Mouse (Mus musculus): ENCODE measurements at regions not wholly inside any gene's neighbourhood (a gene's known extent, or its start where the extent isn't known, plus 50 kb on each side); places are given as distances from the start of the nearest gene placed in this dataset.

- 79% methylated on average over 1 of the region's 1 CpGs for WGBS
- H3K9me3 ChIP-seq (replicated peaks) = no peaks in the 10 kb centered on the region
- ATAC-seq (ENCODE audit: low FRiP score) = no peak
- no peaks in the 10 kb centered on the region for H3K36me3 ChIP-seq
- no peak overlapping the region for H3K4me3 ChIP-seq (replicated peaks)
- H3K27ac ChIP-seq (replicated peaks) = no peak overlapping the region
- no peaks in the 10 kb centered on the region for H3K4me1 ChIP-seq
- H3K4me2 ChIP-seq = no peak overlapping the region
- H3K27me3 ChIP-seq (replicated peaks) = no peaks in the 10 kb centered on the region
- H3K9ac ChIP-seq (replicated peaks) = no peak overlapping the region
Measured at GRCm38 (mm10) chr4:55823583-55823982, 291.3 kb upstream of the Klf4 start.

DNA sequence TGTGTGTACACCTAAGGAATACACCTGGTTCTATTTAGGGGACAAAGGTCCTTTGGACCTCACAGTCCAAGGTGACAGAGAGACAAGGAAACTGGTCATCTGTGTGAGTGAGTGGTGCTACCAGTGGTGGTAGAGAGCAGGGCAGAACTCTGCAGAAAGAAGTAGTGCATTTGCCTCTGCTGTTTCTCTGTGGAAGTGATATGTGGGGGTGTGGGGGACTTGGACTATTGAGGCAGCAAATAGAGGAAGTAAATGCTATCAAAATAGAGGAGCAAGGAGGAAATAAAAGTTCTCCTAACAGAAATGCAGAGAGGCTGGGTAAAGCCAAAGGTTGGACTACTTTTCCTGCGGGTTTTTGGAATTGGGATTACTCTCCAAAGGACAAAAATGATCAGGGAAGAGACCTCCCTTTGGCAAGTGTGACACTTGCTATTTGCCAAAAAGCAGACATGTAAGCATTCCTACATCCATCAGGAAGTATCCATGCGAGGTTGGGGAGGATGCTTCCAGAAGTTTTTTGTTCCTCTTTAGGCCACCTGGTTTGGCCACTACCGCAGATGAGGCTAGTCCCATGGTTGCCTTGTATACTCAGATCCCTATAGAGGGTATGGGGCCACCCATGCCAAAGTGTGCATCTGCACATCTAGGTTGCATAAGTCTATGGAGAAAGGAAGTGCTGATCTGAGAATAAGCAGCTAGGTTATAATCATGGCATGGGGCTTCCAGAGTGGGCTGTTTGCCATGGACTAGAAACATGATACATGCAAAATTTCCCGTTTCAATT is 285.0 kb upstream of the Klf4 start:
- WGBS = 89% methylated on average over 4 of the region's 4 CpGs
- ATAC-seq (ENCODE audit: low FRiP score) = no peak

GRCm38 (mm10) chr4:55815832-55816231 is 283.6 kb upstream of the Klf4 start:
- no peak overlapping the region for H3K9ac ChIP-seq (replicated peaks)
- H3K27ac ChIP-seq (replicated peaks) = no peak overlapping the region
- ATAC-seq (ENCODE audit: low FRiP score) = no peak
- 92% methylated on average over 3 of the region's 3 CpGs for WGBS
- H3K27me3 ChIP-seq (replicated peaks) = no peaks in the 10 kb centered on the region
- no peaks in the 10 kb centered on the region for H3K36me3 ChIP-seq
- H3K4me3 ChIP-seq (replicated peaks) = no peak overlapping the region
- H3K4me2 ChIP-seq = no peak overlapping the region
- H3K9me3 ChIP-seq (replicated peaks) = no peaks in the 10 kb centered on the region
- no peaks in the 10 kb centered on the region for H3K4me1 ChIP-seq

More for the DNA sequence above, 285.0 kb upstream of the Klf4 start:
- H3K4me2 ChIP-seq = no peak overlapping the region
- no peak overlapping the region for H3K9ac ChIP-seq (replicated peaks)
- H3K27ac ChIP-seq (replicated peaks) = no peak overlapping the region
- H3K36me3 ChIP-seq = no peaks in the 10 kb centered on the region
- H3K4me1 ChIP-seq = no peaks in the 10 kb centered on the region
- H3K4me3 ChIP-seq (replicated peaks) = no peak overlapping the region
- no peaks in the 10 kb centered on the region for H3K27me3 ChIP-seq (replicated peaks)
- H3K9me3 ChIP-seq (replicated peaks) = no peaks in the 10 kb centered on the region

DNA sequence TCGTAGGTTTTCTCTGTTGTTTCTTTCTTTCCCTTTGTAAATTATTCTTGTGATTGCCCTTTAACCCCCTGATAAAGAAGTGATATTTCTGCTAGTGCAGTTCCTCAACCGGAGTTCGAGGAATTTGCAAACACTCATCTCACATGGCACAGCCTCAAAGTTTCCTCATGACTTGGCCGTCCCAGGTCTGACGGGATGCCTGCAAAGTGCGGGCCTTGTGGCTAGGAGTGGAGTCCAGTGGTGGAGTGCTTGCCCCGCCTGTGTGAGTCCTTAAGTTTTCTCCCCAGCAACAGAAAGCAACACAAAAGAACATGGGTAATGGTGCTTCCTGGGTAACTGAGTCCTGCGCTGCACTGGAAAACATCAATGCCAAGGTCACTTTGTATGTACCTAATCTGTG is 280.6 kb upstream of the Klf4 start:
- H3K27me3 ChIP-seq (replicated peaks) = no peaks in the 10 kb centered on the region
- no peaks in the 10 kb centered on the region for H3K9me3 ChIP-seq (replicated peaks)
- no peak for ATAC-seq (ENCODE audit: low FRiP score)
- WGBS = 91% methylated on average over 8 of the region's 8 CpGs
- H3K9ac ChIP-seq (replicated peaks) = no peak overlapping the region
- H3K4me1 ChIP-seq = no peaks in the 10 kb centered on the region
- no peak overlapping the region for H3K27ac ChIP-seq (replicated peaks)
- no peaks in the 10 kb centered on the region for H3K36me3 ChIP-seq
- H3K4me3 ChIP-seq (replicated peaks) = no peak overlapping the region
- H3K4me2 ChIP-seq = no peak overlapping the region

DNA sequence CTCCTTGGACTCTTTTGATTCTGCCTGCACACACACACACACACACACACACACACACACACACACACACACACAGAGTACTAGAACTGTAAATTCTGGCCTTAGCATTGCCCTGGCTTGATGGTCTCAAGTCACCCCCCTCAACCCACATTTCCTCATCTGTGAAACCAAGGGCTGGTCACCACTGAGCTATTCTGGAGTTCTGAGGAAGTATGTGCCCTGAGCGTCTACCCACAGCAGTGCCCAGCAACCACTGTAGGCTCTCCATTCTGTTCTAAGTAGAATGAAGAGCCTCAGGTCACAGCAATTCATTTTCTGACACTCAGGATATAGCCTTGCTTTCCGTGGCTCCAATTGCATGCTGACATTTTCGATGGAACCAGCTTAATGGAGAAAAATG is 279.4 kb upstream of the Klf4 start:
- WGBS = 80% methylated on average over 3 of the region's 3 CpGs

GRCm38 (mm10) chr4:55808501-55808900 is 276.2 kb upstream of the Klf4 start:
- 84% methylated on average over 5 of the region's 5 CpGs for WGBS
- H3K4me1 ChIP-seq = no peaks in the 10 kb centered on the region
- no peaks in the 10 kb centered on the region for H3K36me3 ChIP-seq
- no peak overlapping the region for H3K4me3 ChIP-seq (replicated peaks)
- ATAC-seq (ENCODE audit: low FRiP score) = no peak
- no peak overlapping the region for H3K9ac ChIP-seq (replicated peaks)
- H3K27ac ChIP-seq (replicated peaks) = no peak overlapping the region
- H3K27me3 ChIP-seq (replicated peaks) = no peaks in the 10 kb centered on the region
- no peaks in the 10 kb centered on the region for H3K9me3 ChIP-seq (replicated peaks)
- no peak overlapping the region for H3K4me2 ChIP-seq

More for the DNA sequence above, 279.4 kb upstream of the Klf4 start:
- no peak for ATAC-seq (ENCODE audit: low FRiP score)
- H3K9ac ChIP-seq (replicated peaks) = no peak overlapping the region
- no peaks in the 10 kb centered on the region for H3K36me3 ChIP-seq
- H3K4me2 ChIP-seq = no peak overlapping the region
- no peaks in the 10 kb centered on the region for H3K4me1 ChIP-seq
- H3K4me3 ChIP-seq (replicated peaks) = no peak overlapping the region
- no peaks in the 10 kb centered on the region for H3K27me3 ChIP-seq (replicated peaks)
- no peaks in the 10 kb centered on the region for H3K9me3 ChIP-seq (replicated peaks)
- H3K27ac ChIP-seq (replicated peaks) = no peak overlapping the region

DNA sequence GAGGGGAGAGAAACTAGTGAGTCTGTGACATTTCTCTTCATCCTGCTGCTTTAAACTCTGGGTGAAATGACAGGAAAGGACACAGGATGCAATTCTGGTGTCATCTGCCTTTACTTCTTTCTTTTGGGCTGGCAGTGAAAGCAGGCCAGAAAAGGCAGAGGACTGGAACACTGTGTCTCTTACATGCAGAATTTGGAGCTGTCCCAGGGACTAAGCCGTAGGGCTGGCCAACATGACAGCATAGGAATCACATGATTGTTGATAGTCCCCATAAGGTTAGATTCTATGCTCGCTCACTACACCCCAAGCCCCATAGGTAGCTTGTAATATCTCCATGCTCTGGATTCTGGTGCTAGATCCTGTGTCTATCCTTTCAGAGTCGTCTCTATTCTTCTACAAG is 274.5 kb upstream of the Klf4 start:
- H3K36me3 ChIP-seq = no peaks in the 10 kb centered on the region
- H3K27ac ChIP-seq (replicated peaks) = no peak overlapping the region
- no peak overlapping the region for H3K4me2 ChIP-seq
- ATAC-seq (ENCODE audit: low FRiP score) = no peak
- H3K4me1 ChIP-seq = peaks cover 3% of the 10 kb centered on the region; the same call in 1 of the 2 replicates
- no peak overlapping the region for H3K4me3 ChIP-seq (replicated peaks)
- H3K9me3 ChIP-seq (replicated peaks) = no peaks in the 10 kb centered on the region
- 84% methylated on average over 3 of the region's 3 CpGs for WGBS
- H3K9ac ChIP-seq (replicated peaks) = no peak overlapping the region
- H3K27me3 ChIP-seq (replicated peaks) = no peaks in the 10 kb centered on the region

- ATAC-seq (ENCODE audit: low FRiP score) = no peak
- no peak overlapping the region for H3K4me2 ChIP-seq
- H3K9me3 ChIP-seq (replicated peaks) = no peaks in the 10 kb centered on the region
- H3K9ac ChIP-seq (replicated peaks) = no peak overlapping the region
- no peak overlapping the region for H3K27ac ChIP-seq (replicated peaks)
- 82% methylated on average over 6 of the region's 6 CpGs for WGBS
- H3K36me3 ChIP-seq = no peaks in the 10 kb centered on the region
- no peak overlapping the region for H3K4me3 ChIP-seq (replicated peaks)
- H3K4me1 ChIP-seq = peaks cover 3% of the 10 kb centered on the region; the same call in 1 of the 2 replicates
- no peaks in the 10 kb centered on the region for H3K27me3 ChIP-seq (replicated peaks)
Measured at GRCm38 (mm10) chr4:55805255-55806051, 273.2 kb upstream of the Klf4 start.

- 80% methylated on average over 4 of the region's 4 CpGs for WGBS
- ATAC-seq (ENCODE audit: low FRiP score) = no peak
Measured at GRCm38 (mm10) chr4:55802101-55802500, 269.8 kb upstream of the Klf4 start.

DNA sequence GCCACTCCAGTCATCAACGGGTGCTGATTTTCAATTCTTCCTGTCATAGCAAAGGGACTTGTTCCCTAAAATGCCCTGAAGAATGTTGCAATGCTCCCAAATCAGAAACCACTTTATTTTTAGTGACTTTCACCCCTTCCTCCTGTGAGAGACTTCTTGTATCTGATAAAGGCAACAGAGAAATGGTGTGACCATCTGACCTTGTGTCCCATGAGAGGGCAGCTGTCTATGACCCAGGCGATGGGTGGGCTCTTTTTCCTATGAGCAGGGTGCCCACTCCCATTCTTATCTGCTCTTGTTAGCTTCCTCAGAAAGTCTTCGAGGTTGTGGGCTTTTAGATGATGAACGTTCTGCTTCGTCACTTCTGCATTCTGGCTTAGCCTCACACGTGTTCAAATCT is 265.8 kb upstream of the Klf4 start:
- Histone ChIP-seq H3K9ac (replicated peaks) (no peak overlapping the region), H3K27me3 (replicated peaks) (no peaks in the 10 kb centered on the region), H3K27ac (replicated peaks) (no peak overlapping the region), H3K4me3 (replicated peaks) (no peak overlapping the region), H3K36me3 (no peaks in the 10 kb centered on the region), H3K4me1 (peaks cover 3% of the 10 kb centered on the region; the same call in 1 of the 2 replicates), H3K4me2 (no peak overlapping the region), H3K9me3 (replicated peaks) (no peaks in the 10 kb centered on the region)
- 92% methylated on average over 6 of the region's 6 CpGs for WGBS
- no peak for ATAC-seq (ENCODE audit: low FRiP score)

More at GRCm38 (mm10) chr4:55802101-55802500, 269.8 kb upstream of the Klf4 start:
- H3K4me2 ChIP-seq = no peak overlapping the region
- no peaks in the 10 kb centered on the region for H3K9me3 ChIP-seq (replicated peaks)
- H3K36me3 ChIP-seq = no peaks in the 10 kb centered on the region
- H3K4me3 ChIP-seq (replicated peaks) = no peak overlapping the region
- no peaks in the 10 kb centered on the region for H3K27me3 ChIP-seq (replicated peaks)
- peaks cover 3% of the 10 kb centered on the region; the same call in 1 of the 2 replicates for H3K4me1 ChIP-seq
- no peak overlapping the region for H3K27ac ChIP-seq (replicated peaks)
- H3K9ac ChIP-seq (replicated peaks) = no peak overlapping the region

GRCm38 (mm10) chr4:55781329-55781847 is 249.1 kb upstream of the Klf4 start:
- ATAC-seq (ENCODE audit: low FRiP score) = no peak
- H3K27ac ChIP-seq (replicated peaks) = no peak overlapping the region
- H3K4me3 ChIP-seq (replicated peaks) = no peak overlapping the region
- no peaks in the 10 kb centered on the region for H3K9me3 ChIP-seq (replicated peaks)
- no peak overlapping the region for H3K4me2 ChIP-seq
- no peaks in the 10 kb centered on the region for H3K4me1 ChIP-seq
- H3K27me3 ChIP-seq (replicated peaks) = no peaks in the 10 kb centered on the region
- no peak overlapping the region for H3K9ac ChIP-seq (replicated peaks)
- no peaks in the 10 kb centered on the region for H3K36me3 ChIP-seq

- 80% methylated on average over 4 of the region's 4 CpGs for WGBS
- no peak overlapping the region for H3K9ac ChIP-seq (replicated peaks)
- ATAC-seq (ENCODE audit: low FRiP score) = no peak
Measured at GRCm38 (mm10) chr4:55779581-55779980, 247.3 kb upstream of the Klf4 start.

More at GRCm38 (mm10) chr4:55779581-55779980, 247.3 kb upstream of the Klf4 start:
- H3K9me3 ChIP-seq (replicated peaks) = no peaks in the 10 kb centered on the region
- H3K27ac ChIP-seq (replicated peaks) = no peak overlapping the region
- no peak overlapping the region for H3K4me3 ChIP-seq (replicated peaks)
- H3K27me3 ChIP-seq (replicated peaks) = no peaks in the 10 kb centered on the region
- H3K4me2 ChIP-seq = no peak overlapping the region
- no peaks in the 10 kb centered on the region for H3K36me3 ChIP-seq
- H3K4me1 ChIP-seq = no peaks in the 10 kb centered on the region

Data from neural tube, embryonic 15.5 days (tissue).